Mouse (Mus musculus): ENCODE data around the gene Stk38l. TPM values are rescaled to one million over a fixed set of nuclear protein-coding genes. Genes with fewer than 3 reads are reported as not detected.
A peak's percentile ranks its signal among the peaks of the same experiment; 100 is the strongest.

The Stk38l gene
- 11.6 and 13.4 TPM in 2 replicates for polyA plus RNA-seq (2015; fragmentation: Nextera tagmentation; extraction: Ambion mirVana)

GRCm38 (mm10) chr6:146724581-146725383 lies at the start of gene Stk38l:
Gene Stk38l, plus strand, starts transcription at chr6:146724995.
- peak within 1 kb of the TSS; percentile 86 for H3K4me2 ChIP-seq (replicated peaks; ENCODE audit: low read depth)
- TF ChIP-seq CTCF (IDR thresholded peaks at IDR 0.05; ENCODE audit: low read depth), result peak; percentile 49
- peak; percentile 97 for ATAC-seq
- 1% methylated on average over 83 of the region's 87 CpGs for WGBS
- H3K4me3 ChIP-seq (ENCODE audit: low read depth, low read length), result peak within 1 kb of the TSS; percentile 92
- no peaks in the 10 kb centered on the region for H3K27me3 ChIP-seq (replicated peaks; ENCODE audit: control insufficient read depth, insufficient read depth, low read length)
- peak within 1 kb of the TSS; percentile 82 for H3K27ac ChIP-seq (ENCODE audit: low read depth, low read length)
- 0 out of 2 replicates have a peak, but pooled peaks cover 3% of the 10 kb centered on the region for H3K4me1 ChIP-seq (replicated peaks; ENCODE audit: control insufficient read depth, insufficient read depth, low read length)
- H3K36me3 ChIP-seq (ENCODE audit: control insufficient read depth, insufficient read depth), result no peaks in the 10 kb centered on the region
- H3K9me3 ChIP-seq (ENCODE audit: control insufficient read depth), result no peaks in the 10 kb centered on the region
- H3K9ac ChIP-seq (ENCODE audit: low read depth, low read length), result peak within 1 kb of the TSS; percentile 64

GRCm38 (mm10) chr6:146676904-146677303 lies 47.9 kb upstream of the Stk38l start:
- Histone ChIP-seq H3K9me3 (ENCODE audit: control insufficient read depth) (no peaks in the 10 kb centered on the region), H3K4me1 (replicated peaks; ENCODE audit: control insufficient read depth, insufficient read depth, low read length) (no peaks in the 10 kb centered on the region), H3K9ac (ENCODE audit: low read depth, low read length) (no peak overlapping the region), H3K36me3 (ENCODE audit: control insufficient read depth, insufficient read depth) (no peaks in the 10 kb centered on the region), H3K27ac (ENCODE audit: low read depth, low read length) (no peak overlapping the region), H3K4me3 (ENCODE audit: low read depth, low read length) (no peak overlapping the region), H3K4me2 (replicated peaks; ENCODE audit: low read depth) (no peak overlapping the region), H3K27me3 (replicated peaks; ENCODE audit: control insufficient read depth, insufficient read depth, low read length) (no peaks in the 10 kb centered on the region)
- TF ChIP-seq CTCF (IDR thresholded peaks at IDR 0.05; ENCODE audit: low read depth), result no peak
- 75% methylated on average over 10 of the region's 10 CpGs for WGBS
- no peak for ATAC-seq

- H3K27me3 ChIP-seq (replicated peaks; ENCODE audit: control insufficient read depth, insufficient read depth, low read length), result no peaks in the 10 kb centered on the region
- no peaks in the 10 kb centered on the region for H3K36me3 ChIP-seq (ENCODE audit: control insufficient read depth, insufficient read depth)
- H3K4me1 ChIP-seq (replicated peaks; ENCODE audit: control insufficient read depth, insufficient read depth, low read length), result no peaks in the 10 kb centered on the region
- no peak overlapping the region; the same call in 1 of the 2 replicates for H3K27ac ChIP-seq (ENCODE audit: low read depth, low read length)
- no peaks in the 10 kb centered on the region for H3K9me3 ChIP-seq (ENCODE audit: control insufficient read depth)
- no peak for TF ChIP-seq CTCF (IDR thresholded peaks at IDR 0.05; ENCODE audit: low read depth)
- no peak overlapping the region for H3K9ac ChIP-seq (ENCODE audit: low read depth, low read length)
- 0 out of 2 replicates have a peak overlapping the region, but pooled peaks have one; percentile 17 for H3K4me2 ChIP-seq (replicated peaks; ENCODE audit: low read depth)
- H3K4me3 ChIP-seq (ENCODE audit: low read depth, low read length), result no peak overlapping the region
- 38% methylated on average over 10 of the region's 10 CpGs for WGBS
- ATAC-seq, result peak; percentile 68
Observed at GRCm38 (mm10) chr6:146678136-146679070, 46.4 kb upstream of the Stk38l start.

GRCm38 (mm10) chr6:146683881-146684280 lies 40.9 kb upstream of the Stk38l start:
- H3K4me1 ChIP-seq (replicated peaks; ENCODE audit: control insufficient read depth, insufficient read depth, low read length), result no peaks in the 10 kb centered on the region
- WGBS, result 82% methylated on average over 4 of the region's 4 CpGs
- no peaks in the 10 kb centered on the region for H3K36me3 ChIP-seq (ENCODE audit: control insufficient read depth, insufficient read depth)
- no peak overlapping the region for H3K4me3 ChIP-seq (ENCODE audit: low read depth, low read length)
- no peak overlapping the region for H3K4me2 ChIP-seq (replicated peaks; ENCODE audit: low read depth)
- H3K27ac ChIP-seq (ENCODE audit: low read depth, low read length), result no peak overlapping the region
- no peaks in the 10 kb centered on the region for H3K27me3 ChIP-seq (replicated peaks; ENCODE audit: control insufficient read depth, insufficient read depth, low read length)
- ATAC-seq, result no peak
- H3K9ac ChIP-seq (ENCODE audit: low read depth, low read length), result no peak overlapping the region
- TF ChIP-seq CTCF (IDR thresholded peaks at IDR 0.05; ENCODE audit: low read depth), result no peak
- no peaks in the 10 kb centered on the region for H3K9me3 ChIP-seq (ENCODE audit: control insufficient read depth)

GRCm38 (mm10) chr6:146685781-146686308 lies 39.0 kb upstream of the Stk38l start:
- H3K27ac ChIP-seq (ENCODE audit: low read depth, low read length), result no peak overlapping the region
- 52% methylated on average over 17 of the region's 17 CpGs for WGBS
- H3K4me3 ChIP-seq (ENCODE audit: low read depth, low read length), result no peak overlapping the region
- H3K27me3 ChIP-seq (replicated peaks; ENCODE audit: control insufficient read depth, insufficient read depth, low read length), result no peaks in the 10 kb centered on the region
- peak overlapping the region; percentile 28; the same call in 1 of the 2 replicates for H3K4me2 ChIP-seq (replicated peaks; ENCODE audit: low read depth)
- H3K4me1 ChIP-seq (replicated peaks; ENCODE audit: control insufficient read depth, insufficient read depth, low read length), result no peaks in the 10 kb centered on the region
- peak; percentile 59 for TF ChIP-seq CTCF (IDR thresholded peaks at IDR 0.05; ENCODE audit: low read depth)
- peak; percentile 88 for ATAC-seq
- H3K9ac ChIP-seq (ENCODE audit: low read depth, low read length), result no peak overlapping the region
- no peaks in the 10 kb centered on the region for H3K9me3 ChIP-seq (ENCODE audit: control insufficient read depth)
- no peaks in the 10 kb centered on the region for H3K36me3 ChIP-seq (ENCODE audit: control insufficient read depth, insufficient read depth)
